Mouse (Mus musculus): ENCODE data around the gene Plcl2. TPM values are rescaled to one million over a fixed set of nuclear protein-coding genes. Genes with fewer than 3 reads are reported as not detected.

The Plcl2 gene
- 3.7 and 3.9 TPM in 2 replicates for polyA plus RNA-seq (2015; fragmentation: Nextera tagmentation; extraction: Ambion mirVana)

GRCm38 (mm10) chr17:50509251-50510104, at the start of gene Plcl2:
TSS of gene Plcl2 (plus strand) at chr17:50509403.
- H3K9ac ChIP-seq, result peak within 1 kb of the TSS; percentile 87
- H3K9me3 ChIP-seq, result no peaks in the 10 kb centered on the region
- peak; percentile 67 for ATAC-seq (ENCODE audit: low FRiP score, low read depth)
- no peaks in the 10 kb centered on the region for H3K36me3 ChIP-seq
- peak within 1 kb of the TSS; percentile 84 for H3K4me3 ChIP-seq
- H3K27me3 ChIP-seq, result peaks cover 9% of the 10 kb centered on the region
- peak within 1 kb of the TSS; percentile 78 for H3K4me2 ChIP-seq (replicated peaks)
- peak within 1 kb of the TSS; percentile 48 for H3K27ac ChIP-seq
- H3K4me1 ChIP-seq, result peaks cover 23% of the 10 kb centered on the region
- under 1% methylated on average over 80 of the region's 95 CpGs for WGBS

DNA sequence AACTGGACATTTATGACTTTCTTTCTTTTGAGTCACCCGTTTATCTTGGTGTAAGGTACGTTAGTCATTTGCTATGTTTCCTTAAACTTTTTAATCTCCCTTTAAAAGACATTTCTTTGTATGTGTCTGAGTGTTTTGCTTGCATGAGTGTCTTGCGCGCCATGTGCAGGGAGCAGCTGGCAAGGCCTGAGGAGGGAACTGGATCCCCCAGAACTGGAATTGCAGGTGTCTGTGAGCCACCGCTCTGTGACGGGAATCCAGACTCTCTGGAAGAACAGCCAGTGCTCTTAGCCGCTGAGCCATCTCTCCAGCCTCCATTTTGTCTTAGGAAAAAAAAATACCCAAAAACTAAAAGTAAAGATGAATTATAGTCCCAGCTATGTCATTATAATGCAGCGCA, 48.9 kb upstream of the Plcl2 start:
- H3K4me3 ChIP-seq, result no peak overlapping the region
- no peak for ATAC-seq (ENCODE audit: low FRiP score, low read depth)
- WGBS, result 76% methylated on average over 8 of the region's 8 CpGs
- no peak overlapping the region for H3K9ac ChIP-seq
- no peaks in the 10 kb centered on the region for H3K9me3 ChIP-seq
- H3K4me2 ChIP-seq (replicated peaks), result no peak overlapping the region
- no peak overlapping the region for H3K27ac ChIP-seq
- H3K27me3 ChIP-seq, result no peaks in the 10 kb centered on the region
- H3K4me1 ChIP-seq, result no peaks in the 10 kb centered on the region
- no peaks in the 10 kb centered on the region for H3K36me3 ChIP-seq

DNA sequence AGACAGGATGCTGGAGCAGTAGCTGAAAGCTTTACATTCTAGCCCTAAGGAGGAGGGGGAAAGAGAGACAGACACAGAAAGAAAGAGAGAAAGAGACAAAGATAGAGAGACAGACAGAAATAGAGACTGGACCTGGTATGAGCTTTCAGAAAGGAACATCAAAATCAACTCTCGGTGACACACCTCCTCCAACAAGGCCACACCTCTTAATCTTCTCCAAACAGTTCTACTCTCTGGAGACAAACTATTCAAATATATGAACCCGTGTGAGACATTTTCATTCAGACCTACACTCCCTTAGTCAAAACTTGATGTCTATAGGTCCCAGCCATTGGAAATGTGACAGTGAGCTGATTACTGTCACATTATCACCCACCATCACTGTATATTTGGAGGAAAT, 41.8 kb upstream of the Plcl2 start:
- Histone ChIP-seq H3K9me3 (no peaks in the 10 kb centered on the region), H3K36me3 (no peaks in the 10 kb centered on the region), H3K4me1 (peaks cover 17% of the 10 kb centered on the region), H3K27me3 (no peaks in the 10 kb centered on the region), H3K9ac (no peak overlapping the region), H3K4me3 (no peak overlapping the region), H3K27ac (no peak overlapping the region), H3K4me2 (replicated peaks) (no peak overlapping the region)
- WGBS, result 91% methylated on average over 2 of the region's 2 CpGs
- ATAC-seq (ENCODE audit: low FRiP score, low read depth), result no peak

DNA sequence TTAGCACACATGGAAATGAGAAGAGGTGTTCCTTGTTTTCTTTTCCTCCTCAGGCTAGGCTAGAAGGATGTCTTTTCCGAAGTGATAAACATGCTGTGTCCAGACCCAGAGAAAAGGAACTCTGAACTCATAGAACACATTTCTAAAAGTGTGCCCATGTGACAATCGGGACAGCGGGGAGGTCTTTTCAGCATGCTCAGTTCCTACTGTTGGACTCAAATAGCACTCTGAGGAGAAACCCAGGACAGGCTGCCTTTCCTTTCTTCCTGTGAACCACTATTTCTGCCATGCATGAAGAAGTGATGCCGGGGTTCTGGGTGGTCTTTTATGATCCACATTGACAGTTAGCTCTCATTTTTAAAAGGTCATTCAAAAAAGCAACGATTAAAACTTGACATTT, 40.1 kb upstream of the Plcl2 start:
- WGBS, result 77% methylated on average over 5 of the region's 5 CpGs
- Histone ChIP-seq H3K27ac (no peak overlapping the region), H3K4me2 (replicated peaks) (no peak overlapping the region), H3K4me1 (peaks cover 17% of the 10 kb centered on the region), H3K4me3 (no peak overlapping the region), H3K27me3 (no peaks in the 10 kb centered on the region), H3K9ac (no peak overlapping the region), H3K9me3 (no peaks in the 10 kb centered on the region), H3K36me3 (no peaks in the 10 kb centered on the region)
- ATAC-seq (ENCODE audit: low FRiP score, low read depth), result no peak

- Histone ChIP-seq H3K9me3 (no peaks in the 10 kb centered on the region), H3K9ac (0 out of 2 replicates have a peak overlapping the region, but pooled peaks have one; percentile 31), H3K4me3 (peak overlapping the region; percentile 30), H3K4me1 (peaks cover 17% of the 10 kb centered on the region), H3K36me3 (no peaks in the 10 kb centered on the region), H3K27ac (peak overlapping the region; percentile 84), H3K4me2 (replicated peaks) (peak overlapping the region; percentile 61), H3K27me3 (no peaks in the 10 kb centered on the region)
- 15% methylated on average over 13 of the region's 13 CpGs for WGBS
- peak; percentile 25; the same call in 1 of the 2 replicates for ATAC-seq (ENCODE audit: low FRiP score, low read depth)
Observed at GRCm38 (mm10) chr17:50469543-50470431, 39.4 kb upstream of the Plcl2 start.

GRCm38 (mm10) chr17:50470432-50471078, 38.6 kb upstream of the Plcl2 start:
- ATAC-seq (ENCODE audit: low FRiP score, low read depth), result peak; percentile 91
- Histone ChIP-seq H3K36me3 (no peaks in the 10 kb centered on the region), H3K27ac (peak overlapping the region; percentile 84), H3K27me3 (no peaks in the 10 kb centered on the region), H3K4me1 (peaks cover 17% of the 10 kb centered on the region), H3K4me3 (peak overlapping the region; percentile 30), H3K4me2 (replicated peaks) (peak overlapping the region; percentile 61), H3K9ac (no peak overlapping the region), H3K9me3 (no peaks in the 10 kb centered on the region)
- WGBS, result 10% methylated on average over 16 of the region's 16 CpGs

- Histone ChIP-seq H3K4me1 (peaks cover 17% of the 10 kb centered on the region), H3K9me3 (no peaks in the 10 kb centered on the region), H3K9ac (no peak overlapping the region), H3K4me3 (no peak overlapping the region), H3K36me3 (no peaks in the 10 kb centered on the region), H3K27me3 (no peaks in the 10 kb centered on the region), H3K27ac (peak overlapping the region; percentile 67; the same call in 1 of the 2 replicates), H3K4me2 (replicated peaks) (no peak overlapping the region)
- 61% methylated on average over 3 of the region's 3 CpGs for WGBS
- ATAC-seq (ENCODE audit: low FRiP score, low read depth), result no peak
Observed at GRCm38 (mm10) chr17:50471230-50471629, 38.0 kb upstream of the Plcl2 start.

GRCm38 (mm10) chr17:50477277-50477676, 31.9 kb upstream of the Plcl2 start:
- WGBS, result 85% methylated on average over 4 of the region's 4 CpGs
- H3K4me3 ChIP-seq, result no peak overlapping the region
- no peak overlapping the region for H3K27ac ChIP-seq
- no peak overlapping the region for H3K4me2 ChIP-seq (replicated peaks)
- no peaks in the 10 kb centered on the region for H3K9me3 ChIP-seq
- H3K9ac ChIP-seq, result no peak overlapping the region
- H3K4me1 ChIP-seq, result no peaks in the 10 kb centered on the region
- H3K27me3 ChIP-seq, result no peaks in the 10 kb centered on the region
- H3K36me3 ChIP-seq, result no peaks in the 10 kb centered on the region
- no peak for ATAC-seq (ENCODE audit: low FRiP score, low read depth)

DNA sequence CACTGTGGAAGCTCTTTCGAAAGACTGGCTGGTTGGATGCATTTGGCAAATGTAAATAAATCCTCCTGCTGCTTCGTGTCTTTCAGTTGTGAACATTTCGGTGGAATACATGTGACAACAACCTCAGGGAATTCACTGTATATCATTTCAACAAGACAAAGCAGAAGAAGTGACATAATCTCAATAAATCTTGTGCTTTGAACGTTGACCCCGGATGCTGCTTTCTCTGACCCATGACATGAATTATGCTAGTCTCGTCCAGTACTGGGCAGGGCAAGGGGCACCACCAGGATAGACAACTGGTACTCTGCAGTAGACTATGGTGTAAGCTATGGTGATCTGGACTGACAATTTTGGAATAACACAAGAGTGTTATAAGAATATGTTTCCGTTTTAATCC, 28.3 kb upstream of the Plcl2 start:
- H3K4me2 ChIP-seq (replicated peaks), result no peak overlapping the region
- no peak overlapping the region for H3K27ac ChIP-seq
- 85% methylated on average over 7 of the region's 7 CpGs for WGBS
- H3K9me3 ChIP-seq, result no peaks in the 10 kb centered on the region
- H3K4me3 ChIP-seq, result no peak overlapping the region
- ATAC-seq (ENCODE audit: low FRiP score, low read depth), result no peak
- no peaks in the 10 kb centered on the region for H3K4me1 ChIP-seq
- H3K9ac ChIP-seq, result no peak overlapping the region
- no peaks in the 10 kb centered on the region for H3K36me3 ChIP-seq
- H3K27me3 ChIP-seq, result no peaks in the 10 kb centered on the region

GRCm38 (mm10) chr17:50483700-50484099, 25.5 kb upstream of the Plcl2 start:
- no peak overlapping the region for H3K4me3 ChIP-seq
- no peaks in the 10 kb centered on the region for H3K9me3 ChIP-seq
- no peak overlapping the region for H3K27ac ChIP-seq
- no peaks in the 10 kb centered on the region for H3K4me1 ChIP-seq
- H3K4me2 ChIP-seq (replicated peaks), result no peak overlapping the region
- H3K36me3 ChIP-seq, result no peaks in the 10 kb centered on the region
- 0 out of 2 replicates have a peak, but pooled peaks cover 2% of the 10 kb centered on the region for H3K27me3 ChIP-seq
- 75% methylated on average over 7 of the region's 7 CpGs for WGBS
- H3K9ac ChIP-seq, result no peak overlapping the region
- ATAC-seq (ENCODE audit: low FRiP score, low read depth), result no peak

DNA sequence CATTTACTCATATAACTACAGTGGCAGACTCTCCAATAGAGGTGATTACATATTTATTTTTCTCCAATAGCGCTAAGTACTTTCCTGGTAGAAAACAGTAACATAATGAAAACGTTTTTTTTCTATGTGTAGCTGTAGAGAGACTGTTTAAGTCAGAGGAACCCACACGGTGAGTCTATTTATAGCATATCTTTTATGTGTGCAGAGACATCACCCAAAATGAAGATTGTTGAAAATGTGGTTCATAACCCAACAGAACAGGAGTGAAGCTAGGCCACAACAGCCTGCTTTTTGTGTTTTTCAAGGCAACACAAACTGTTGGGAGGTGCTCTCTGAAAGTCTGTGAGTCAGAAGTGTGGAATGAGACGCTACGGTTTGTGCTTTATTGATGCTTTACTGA, 24.2 kb upstream of the Plcl2 start:
- Histone ChIP-seq H3K4me2 (replicated peaks) (no peak overlapping the region), H3K9ac (no peak overlapping the region), H3K4me3 (no peak overlapping the region), H3K4me1 (no peaks in the 10 kb centered on the region), H3K27me3 (0 out of 2 replicates have a peak, but pooled peaks cover 2% of the 10 kb centered on the region), H3K27ac (no peak overlapping the region), H3K9me3 (no peaks in the 10 kb centered on the region), H3K36me3 (no peaks in the 10 kb centered on the region)
- WGBS, result 74% methylated on average over 5 of the region's 5 CpGs
- no peak for ATAC-seq (ENCODE audit: low FRiP score, low read depth)

Measured in limb, embryonic 13.5 days (tissue).